Mouse (Mus musculus) kidney, adult 2 months (tissue): ENCODE data around the gene Tnfsf14. TPM values are rescaled to one million over a fixed set of nuclear protein-coding genes. Genes with fewer than 3 reads are reported as not detected.

Source experiments
- DNase-seq: peaks from one replicate; pipeline ENCODE4 v3.0.0; 2021
- H3K27ac ChIP-seq: fragments of 200-500 bp; 2 replicates; pipeline ENCODE4 v1.5.1; 2012; ENCODE audit warnings: low read depth, low read length, control low read depth, inconsistent platforms; ENCODE audit not compliant: insufficient read depth
- H3K27me3 ChIP-seq: fragments of 200-500 bp; replicated peaks from 2 replicates; pipeline ENCODE4 v1.6.1; 2012; ENCODE audit warnings: mild to moderate bottlenecking, moderate library complexity, low read length, inconsistent platforms; ENCODE audit not compliant: control insufficient read depth, insufficient read depth
- H3K36me3 ChIP-seq: fragments of 200-500 bp; 2 replicates; pipeline ENCODE4 v1.6.1; 2012; ENCODE audit warnings: mild to moderate bottlenecking, moderate library complexity, low read length, inconsistent platforms; ENCODE audit not compliant: control insufficient read depth, insufficient read depth
- H3K4me1 ChIP-seq: fragments of 200-500 bp; 2 replicates; pipeline ENCODE4 v1.6.1; 2011; ENCODE audit warnings: low read length; ENCODE audit not compliant: control insufficient read depth, insufficient read depth
- H3K4me3 ChIP-seq: fragments of 200-500 bp; 2 replicates; pipeline ENCODE4 v1.5.1; 2011; ENCODE audit warnings: mild to moderate bottlenecking, low read depth, low read length, control low read depth; ENCODE audit not compliant: insufficient read depth
- CTCF ChIP-seq: fragments of 200-500 bp; conservative IDR thresholded peaks from 2 replicates; pipeline ENCODE4 v1.5.1; 2011; ENCODE audit warnings: low read depth, mild to moderate bottlenecking, control low read depth, low read length, moderate library complexity, mixed read lengths; ENCODE audit not compliant: insufficient read depth, insufficient read length
- POLR2A ChIP-seq: fragments of 200-500 bp; IDR thresholded peaks from one replicate; pipeline ENCODE4 v1.6.1; 2011; ENCODE audit warnings: low read depth, low read length, control low read depth
- WGBS: fragments of 180-500 bp; shearing (Covaris S2); methylation state at CpG from one replicate; pipeline ENCODE4 v1.1.7; 2018; 5-methylcytosine and 5-hydroxymethylcytosine counted together
- polyA plus RNA-seq: library from polyadenylated mRNA; depleted of rRNA; stranded (reverse); fragments of >200 nt; gene quantifications from 2 replicates; pipeline ENCODE4 v1.2.3, GENCODE M21; 2012; rRNA removed

Gene Tnfsf14
- polyA plus RNA-seq, 1 experiment: 0.44 TPM

DNA sequence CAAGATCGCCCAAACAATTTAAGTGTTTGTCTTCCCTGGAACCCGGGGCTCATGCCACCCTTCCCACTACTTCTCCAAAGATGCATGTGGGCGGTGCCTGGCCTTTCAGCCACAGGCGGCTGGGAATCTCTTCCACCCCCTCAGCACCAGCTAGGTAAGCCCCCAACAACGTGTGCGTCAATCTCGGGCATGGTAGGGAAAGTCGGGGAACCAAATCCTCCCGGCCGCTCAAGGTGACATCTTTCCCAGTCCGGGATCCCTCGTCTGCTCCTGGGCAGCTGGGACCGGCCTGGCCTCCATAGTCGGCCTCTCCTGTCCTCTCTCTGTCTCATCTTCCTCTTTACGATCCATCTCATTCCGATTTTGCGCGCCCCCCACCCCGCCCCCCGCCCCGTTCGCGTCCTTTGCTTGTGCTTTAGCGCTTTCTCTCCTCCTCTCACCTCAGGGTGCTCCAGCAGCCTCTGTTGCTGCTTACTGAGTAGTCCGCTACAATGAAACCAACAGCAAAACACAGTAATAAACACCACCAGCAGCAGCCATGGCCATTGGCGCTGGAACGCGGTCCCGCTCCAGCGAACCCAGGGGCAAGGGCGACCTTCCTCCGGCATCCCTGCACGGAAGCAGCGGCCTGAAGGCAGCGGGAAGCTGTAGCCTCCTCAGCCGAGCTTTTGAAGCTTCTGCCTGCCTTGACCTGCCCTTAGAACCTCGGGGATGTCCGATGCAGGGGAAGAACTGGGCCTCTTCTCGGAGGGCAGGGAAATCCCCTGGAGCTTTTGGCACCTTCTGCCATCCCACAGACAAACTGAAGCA, 44.8 kb downstream of the Tnfsf14 start, which contains the start of gene Cd70:
TSS of gene Cd70 (minus strand) at position 784 of the 810 bp plus-strand sequence.
- no peaks in the 10 kb centered on the region for H3K4me1 ChIP-seq
- 4% methylated on average over 38 of the region's 39 CpGs for WGBS
- no peak for TF ChIP-seq POLR2A
- no peak for TF ChIP-seq CTCF
- no peaks in the 10 kb centered on the region for H3K36me3 ChIP-seq
- H3K4me3 ChIP-seq: no peak within 1 kb of the TSS
- DNase-seq: no peak
- H3K27ac ChIP-seq: no peak within 1 kb of the TSS
- H3K27me3 ChIP-seq: no peaks in the 10 kb centered on the region

DNA sequence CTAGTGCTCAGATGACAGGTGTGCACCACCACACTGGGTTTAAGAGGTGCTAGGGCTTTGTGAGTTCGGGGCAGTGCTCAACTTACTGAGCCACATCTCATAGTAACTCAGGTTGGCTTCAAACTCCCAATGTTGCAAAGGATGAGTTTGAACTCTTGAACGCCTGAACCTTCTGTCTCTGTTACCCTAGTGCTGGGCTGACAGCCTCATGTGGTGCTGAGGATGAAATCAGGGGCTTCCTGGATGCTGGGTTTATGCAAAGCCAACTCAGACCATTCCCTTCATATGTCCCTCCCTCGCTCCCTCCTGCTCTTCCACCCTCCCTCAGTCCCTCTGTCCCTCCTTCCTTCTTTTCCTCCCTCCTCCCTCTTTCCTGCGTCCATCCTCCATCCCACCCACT, 45.6 kb downstream of the Tnfsf14 start:
- TF ChIP-seq CTCF: no peak
- TF ChIP-seq POLR2A: no peak
- no peak overlapping the region for H3K27ac ChIP-seq
- no peaks in the 10 kb centered on the region for H3K27me3 ChIP-seq
- no peaks in the 10 kb centered on the region for H3K36me3 ChIP-seq
- no peak overlapping the region for H3K4me3 ChIP-seq
- DNase-seq: no peak
- no peaks in the 10 kb centered on the region for H3K4me1 ChIP-seq
- 78% methylated on average over 4 of the region's 4 CpGs for WGBS

- H3K4me1 ChIP-seq: no peaks in the 10 kb centered on the region
- H3K4me3 ChIP-seq: no peak overlapping the region
- H3K27me3 ChIP-seq: no peaks in the 10 kb centered on the region
- H3K27ac ChIP-seq: no peak overlapping the region
- DNase-seq: no peak
- no peak for TF ChIP-seq POLR2A
- TF ChIP-seq CTCF: no peak
- no peaks in the 10 kb centered on the region for H3K36me3 ChIP-seq
- 82% methylated on average over 1 of the region's 1 CpGs for WGBS
Observed at GRCm38 (mm10) chr17:57145115-57145514, 48.9 kb downstream of the Tnfsf14 start.

- H3K36me3 ChIP-seq: no peaks in the 10 kb centered on the region
- H3K4me1 ChIP-seq: no peaks in the 10 kb centered on the region
- H3K27ac ChIP-seq: no peak overlapping the region
- TF ChIP-seq CTCF: no peak
- no peaks in the 10 kb centered on the region for H3K27me3 ChIP-seq
- H3K4me3 ChIP-seq: no peak overlapping the region
- 75% methylated on average over 3 of the region's 3 CpGs for WGBS
- no peak for DNase-seq
Observed at GRCm38 (mm10) chr17:57143704-57144103, 50.3 kb downstream of the Tnfsf14 start.

- TF ChIP-seq CTCF (no peak), POLR2A (no peak)
Observed at GRCm38 (mm10) chr17:57139708-57140107, 54.3 kb downstream of the Tnfsf14 start.

More at GRCm38 (mm10) chr17:57139708-57140107, 54.3 kb downstream of the Tnfsf14 start:
- H3K27me3 ChIP-seq: no peaks in the 10 kb centered on the region
- H3K4me1 ChIP-seq: no peaks in the 10 kb centered on the region
- WGBS: 86% methylated on average over 3 of the region's 3 CpGs
- H3K27ac ChIP-seq: no peak overlapping the region
- no peak for DNase-seq
- H3K4me3 ChIP-seq: no peak overlapping the region
- H3K36me3 ChIP-seq: no peaks in the 10 kb centered on the region

Other genes with a start within 250 kb of the Tnfsf14 start
- gene Acer1, start 212.1 kb downstream of the Tnfsf14 start, polyA plus RNA-seq: not detected in 2 replicates
- 245 and 276 TPM in 2 replicates for gene Clpp, start 203.9 kb downstream of the Tnfsf14 start, polyA plus RNA-seq
- gene Alkbh7, start 196.8 kb downstream of the Tnfsf14 start, polyA plus RNA-seq: 54.4 and 59.2 TPM in 2 replicates
- not detected in 2 replicates for gene Pspn, start 194.2 kb downstream of the Tnfsf14 start, polyA plus RNA-seq
- gene Gtf2f1, start 182.9 kb downstream of the Tnfsf14 start, polyA plus RNA-seq: 22.0 and 25.1 TPM in 2 replicates
- gene Gm17949, start 182.7 kb downstream of the Tnfsf14 start, polyA plus RNA-seq: 0.11 and 0.15 TPM in 2 replicates
- gene Khsrp, start 162.7 kb downstream of the Tnfsf14 start, polyA plus RNA-seq: 49.7 and 51.1 TPM in 2 replicates
- gene Slc25a41, start 152.5 kb downstream of the Tnfsf14 start, polyA plus RNA-seq: 0.13 TPM in 1 of 2 replicates, not detected in the other
- gene Crb3, start 135.1 kb downstream of the Tnfsf14 start, polyA plus RNA-seq: 110 and 124 TPM in 2 replicates
- gene Slc25a23, start 134.3 kb downstream of the Tnfsf14 start, polyA plus RNA-seq: 121 and 124 TPM in 2 replicates
- 2.0 and 4.9 TPM in 2 replicates for gene Dennd1c, start 115.7 kb downstream of the Tnfsf14 start, polyA plus RNA-seq
- 2.1 and 2.9 TPM in 2 replicates for gene Tubb4a, start 106.4 kb downstream of the Tnfsf14 start, polyA plus RNA-seq
- gene Tnfsf9, start 88.9 kb downstream of the Tnfsf14 start, polyA plus RNA-seq: 1.6 and 2.5 TPM in 2 replicates
- 0.13 TPM in 1 of 2 replicates, not detected in the other for gene Cd70, start 44.4 kb downstream of the Tnfsf14 start, polyA plus RNA-seq
- gene C3, start 34.0 kb upstream of the Tnfsf14 start, polyA plus RNA-seq: 51.5 and 69.4 TPM in 2 replicates
- 36.7 and 39.6 TPM in 2 replicates for gene Gpr108, start 54.3 kb upstream of the Tnfsf14 start, polyA plus RNA-seq
- gene Trip10, start 55.3 kb upstream of the Tnfsf14 start, polyA plus RNA-seq: 30.4 and 35.6 TPM in 2 replicates
- 1.1 and 3.4 TPM in 2 replicates for gene Vav1, start 84.9 kb upstream of the Tnfsf14 start, polyA plus RNA-seq
- 4.2 and 6.1 TPM in 2 replicates for gene Adgre1, start 164.5 kb upstream of the Tnfsf14 start, polyA plus RNA-seq